Mouse (Mus musculus) ovary, postnatal 36 days (tissue): ENCODE measurements around the gene Ttpal.
"Not testable (repeated sequence)": the region's sequence is repeated elsewhere in the genome, so short reads cannot be mapped to it uniquely, and the experiment has no call there.

Experiments used
- DNase-seq: peaks from one replicate; pipeline ENCODE4 v3.0.0; 2022; ENCODE audit warnings: low spot score, mixed read lengths

Gene Ttpal

DNA sequence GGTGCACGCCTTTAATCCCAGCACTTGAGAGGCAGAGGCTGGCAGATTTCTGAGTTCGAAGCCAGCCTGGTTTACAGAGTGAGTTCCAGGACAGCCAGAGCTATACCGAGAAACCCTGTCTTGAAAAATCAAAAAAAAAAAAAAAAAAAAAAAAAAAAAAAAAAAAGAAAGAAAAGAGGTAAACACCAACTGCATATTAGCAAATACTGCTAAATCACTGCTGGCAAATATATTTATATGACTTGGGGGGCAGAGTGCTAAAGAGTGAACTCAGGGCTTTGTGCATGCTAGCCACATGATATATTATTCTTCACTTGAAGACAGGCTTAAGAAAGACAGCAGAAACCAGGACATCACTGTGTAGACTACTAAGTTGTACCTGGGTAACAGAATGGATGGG lies 19.3 kb downstream of the Ttpal start:
- DNase-seq = not testable (repeated sequence)

DNA sequence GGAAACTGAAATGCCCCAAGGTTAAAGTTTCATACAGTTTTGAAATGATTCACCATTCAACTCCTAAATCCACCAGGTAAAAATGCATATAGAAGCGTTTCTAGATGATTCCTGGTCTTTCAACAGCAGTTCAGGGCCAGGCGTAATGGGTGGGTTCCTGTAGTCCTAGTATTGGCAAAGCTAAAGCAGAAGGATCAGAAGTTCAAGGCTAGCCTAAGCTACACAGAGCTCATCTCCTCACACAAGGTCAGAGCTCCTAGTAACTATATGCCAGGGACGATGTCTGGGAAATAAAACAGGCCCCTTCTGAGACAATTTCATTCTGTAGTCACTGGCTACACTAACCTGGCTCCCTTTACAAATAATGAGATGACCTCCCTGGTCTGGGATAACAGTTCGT lies 29.1 kb downstream of the Ttpal start:
- DNase-seq = no peak

DNA sequence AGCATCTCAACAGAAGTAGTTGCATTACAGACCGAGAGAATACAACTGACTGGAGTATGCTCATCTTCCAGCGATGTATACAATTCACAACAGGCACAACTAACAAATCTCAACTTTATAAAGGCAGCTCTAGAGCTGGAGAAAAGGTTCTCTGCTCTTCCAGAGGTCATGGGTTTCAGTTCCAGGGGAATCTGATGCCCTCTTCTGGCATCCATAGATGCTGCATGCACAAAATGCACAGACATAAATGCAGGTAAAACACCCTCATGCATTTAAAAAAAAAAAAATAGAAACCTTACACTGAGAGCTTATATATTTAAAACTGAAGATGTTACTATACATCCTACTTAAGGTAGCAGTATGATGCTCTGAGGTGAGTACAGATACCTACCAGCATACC lies 29.6 kb downstream of the Ttpal start:
- DNase-seq = no peak

DNA sequence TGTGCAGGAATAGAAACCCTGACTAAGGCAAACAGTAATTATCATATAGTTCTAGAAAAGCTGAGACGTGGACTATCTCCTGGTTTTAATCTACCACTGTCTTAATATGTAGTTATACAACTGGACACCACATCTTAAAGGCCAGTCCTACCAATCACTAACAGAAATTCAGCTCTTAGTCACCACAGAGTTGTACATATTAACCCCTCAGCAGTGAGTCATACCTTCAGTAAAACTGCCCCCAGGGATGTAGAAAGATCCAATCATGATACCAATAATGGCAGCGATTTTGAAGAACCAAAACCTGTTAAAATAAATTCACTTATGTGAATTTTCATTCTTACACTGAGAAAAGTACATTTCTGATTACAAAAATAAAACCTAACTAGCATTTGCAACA lies 32.1 kb downstream of the Ttpal start:
- DNase-seq = no peak

GRCm38 (mm10) chr2:163636057-163636456 lies 33.9 kb downstream of the Ttpal start:
- no peak for DNase-seq

DNA sequence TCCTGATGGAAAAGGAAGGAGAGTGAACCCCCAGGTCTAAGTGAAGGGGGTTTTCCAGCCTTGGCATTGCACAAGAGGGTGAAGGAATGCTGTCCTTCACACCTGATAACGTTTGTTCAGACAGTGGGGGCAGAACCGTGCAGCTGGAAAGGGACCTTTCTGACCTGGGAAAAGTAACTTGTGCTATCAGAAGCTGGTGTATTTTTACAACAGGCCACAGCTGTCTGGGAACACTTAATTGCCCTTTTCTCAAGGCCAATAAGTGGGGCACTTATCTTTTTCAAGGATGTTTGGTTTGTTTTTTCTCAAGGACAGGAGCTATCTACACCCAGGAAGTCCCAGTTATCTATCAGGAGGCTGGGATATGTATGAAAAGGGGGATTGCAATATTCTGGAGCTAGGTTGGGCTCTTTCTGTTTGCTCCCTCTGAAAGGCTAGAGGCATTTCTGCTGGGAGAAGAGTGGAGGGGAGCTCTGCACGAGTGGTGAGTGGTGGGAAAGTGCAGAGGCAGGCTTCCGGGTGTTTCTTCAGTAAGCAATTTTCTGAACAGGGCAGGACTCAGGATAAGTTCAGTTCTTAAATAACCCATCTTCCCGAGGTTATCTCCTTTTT lies 35.6 kb downstream of the Ttpal start:
- DNase-seq = peak; percentile 34

DNA sequence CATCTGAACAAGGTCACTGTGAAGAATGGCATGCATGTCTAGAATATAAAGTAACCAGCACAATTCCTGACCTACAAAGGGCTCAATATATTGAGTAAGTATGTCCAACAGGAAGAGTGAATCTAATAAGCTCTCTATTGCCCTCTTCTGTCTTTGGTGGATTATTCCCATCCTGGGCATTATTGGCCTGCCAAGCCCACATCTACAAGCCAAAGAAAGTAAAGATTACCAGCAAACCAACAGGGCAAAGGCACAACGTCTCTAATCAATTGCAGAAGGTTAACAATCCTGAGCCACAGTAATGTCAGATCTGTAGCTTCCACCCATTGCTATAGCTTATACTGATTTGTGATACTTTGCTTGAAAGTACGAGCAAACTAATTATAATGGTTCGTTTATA lies 38.4 kb downstream of the Ttpal start:
- DNase-seq = no peak

DNA sequence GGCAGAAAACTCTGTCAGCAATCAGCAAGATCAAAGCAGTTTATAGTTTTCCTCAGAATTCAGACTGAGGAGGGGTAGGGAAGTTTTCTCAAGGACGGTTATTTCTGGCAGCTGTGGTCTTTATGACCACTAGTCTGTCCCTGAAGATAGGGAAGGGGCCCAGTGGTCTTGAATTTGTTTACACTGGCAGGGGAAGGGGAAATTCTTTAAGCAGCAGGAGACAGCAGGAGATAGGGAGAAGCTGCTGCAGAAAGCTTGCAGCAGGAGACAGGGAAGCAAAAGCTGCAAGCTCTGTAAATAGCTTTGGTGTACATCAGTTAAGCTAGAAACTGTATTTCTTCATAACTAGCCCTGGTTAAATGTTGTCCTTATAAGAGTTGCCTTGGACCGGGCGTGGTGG lies 39.6 kb downstream of the Ttpal start:
- no peak for DNase-seq

DNA sequence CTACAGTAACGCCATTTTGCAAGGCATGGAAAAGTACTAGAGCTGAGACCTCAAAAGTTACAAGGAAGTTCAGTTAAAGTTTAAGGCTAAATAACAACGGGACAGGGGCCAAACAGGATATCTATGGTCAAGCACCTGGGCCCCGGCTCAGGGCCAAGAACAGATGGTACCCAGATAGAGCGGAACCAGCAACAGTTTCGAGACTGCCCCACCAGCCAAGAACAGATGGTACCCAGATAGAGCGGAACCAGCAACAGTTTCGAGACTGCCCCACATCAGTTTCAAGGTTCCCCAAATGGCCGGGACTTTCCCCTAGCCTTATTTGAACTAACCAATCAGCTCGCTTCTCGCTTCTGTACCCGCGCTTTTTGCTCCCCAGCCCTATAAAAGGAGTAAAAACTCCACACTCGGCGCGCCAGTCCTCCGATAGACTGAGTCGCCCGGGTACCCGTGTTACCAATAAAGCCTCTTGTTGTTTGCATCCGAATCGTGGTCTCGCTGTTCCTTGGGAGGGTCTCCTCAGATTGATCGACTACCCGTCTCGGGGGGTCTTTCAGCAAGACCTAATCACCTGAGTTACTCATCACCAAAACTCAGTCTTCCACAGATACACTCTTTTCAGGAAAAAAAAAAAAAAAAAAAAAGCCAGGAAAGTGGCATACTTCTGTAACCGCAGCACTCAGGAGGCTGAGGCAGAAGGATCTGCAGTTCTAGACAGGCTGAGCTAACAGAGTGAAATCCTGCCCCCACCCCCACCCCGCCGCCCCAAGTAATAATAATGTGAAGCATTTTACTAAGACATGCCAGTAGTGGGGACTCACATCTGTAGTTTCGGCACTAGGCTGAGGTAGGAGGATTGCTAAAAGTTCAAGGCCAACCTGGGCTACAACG lies 40.8 kb downstream of the Ttpal start:
- DNase-seq = no peak

DNA sequence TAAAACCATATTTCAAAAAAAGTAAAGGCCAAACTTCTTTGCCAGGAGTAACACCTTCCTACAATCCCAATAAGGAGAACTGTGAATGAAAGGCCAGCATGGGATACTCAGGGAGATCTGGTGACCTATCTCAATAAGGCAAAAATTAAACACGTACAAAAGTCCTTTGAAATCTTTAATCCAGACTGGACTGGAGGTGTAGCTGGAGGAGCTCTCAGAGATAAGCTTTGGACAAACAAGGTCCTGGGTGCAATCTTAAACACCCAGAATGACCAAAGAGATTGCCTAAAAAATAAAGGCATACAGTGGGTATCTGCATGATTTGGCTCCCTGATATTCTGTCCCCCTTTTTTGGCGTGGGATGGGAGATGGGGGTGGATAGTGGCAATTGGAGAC lies 41.5 kb downstream of the Ttpal start:
- no peak for DNase-seq

DNA sequence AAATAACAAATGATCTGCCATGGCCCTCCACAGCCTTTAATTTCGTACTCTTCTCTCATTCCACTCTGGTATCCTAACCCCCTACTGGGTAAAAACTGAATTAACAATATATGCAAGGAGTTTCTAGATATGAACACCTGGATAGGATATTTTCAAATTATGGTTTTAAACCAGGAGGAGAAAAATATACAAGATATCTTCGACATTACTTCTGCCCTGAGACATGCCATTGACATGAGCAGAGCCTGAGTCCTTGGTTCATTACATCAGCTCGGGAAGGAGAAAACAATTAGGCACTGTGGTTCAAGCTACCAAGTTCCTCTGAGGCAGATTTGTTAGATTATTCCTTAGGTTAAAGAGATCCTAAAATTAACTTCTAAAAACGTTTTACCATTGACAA lies 41.9 kb downstream of the Ttpal start:
- no peak for DNase-seq

DNA sequence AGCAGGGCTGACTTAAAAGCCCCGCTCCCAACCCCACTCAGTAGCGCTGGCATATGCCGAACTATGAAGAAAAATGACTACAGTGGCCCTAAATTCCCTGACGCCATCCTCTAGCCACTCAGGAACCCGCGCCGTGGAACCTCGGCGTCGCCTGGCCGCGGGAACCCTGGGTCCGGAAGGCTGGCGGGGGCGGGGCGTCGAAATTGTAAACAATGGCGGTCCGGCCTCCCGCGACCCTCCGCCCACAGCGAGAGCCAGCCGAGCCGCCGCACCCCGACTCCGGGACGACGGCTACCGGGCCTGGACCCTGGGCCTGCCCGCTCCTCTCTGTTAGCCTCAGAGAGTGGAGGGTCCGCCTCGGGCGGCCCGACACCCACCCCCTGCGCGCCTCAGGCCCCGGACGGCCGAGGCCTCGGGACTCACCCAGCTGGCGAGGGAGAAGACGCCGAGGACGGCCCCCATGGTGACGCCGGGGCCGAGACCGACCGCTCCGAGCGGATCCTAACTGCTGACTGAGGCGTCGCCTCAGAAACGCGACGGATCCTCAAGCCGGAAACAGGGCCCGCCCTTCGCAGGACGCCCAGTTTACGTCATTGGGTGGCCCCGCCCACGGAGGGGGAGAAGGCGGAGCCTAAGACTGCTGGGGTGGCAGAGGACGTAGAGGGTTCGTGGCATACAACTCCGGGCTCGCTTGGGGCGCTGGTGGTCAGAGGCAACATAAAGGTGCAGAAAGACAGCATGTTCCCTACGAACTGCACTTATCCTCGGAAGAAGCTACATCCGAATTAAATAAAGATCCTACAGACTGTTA lies 42.7 kb downstream of the Ttpal start, which contains the start of gene Serinc3:
Gene Serinc3 (minus strand): TSS at position 557 of the 811 bp plus-strand sequence.
- peak; percentile 99 for DNase-seq

- DNase-seq = no peak
These were observed 43.8 kb downstream of the Ttpal start for GRCm38 (mm10) chr2:163645700-163646460.

- no peak for DNase-seq
These were observed 44.5 kb downstream of the Ttpal start for GRCm38 (mm10) chr2:163646461-163647080.

GRCm38 (mm10) chr2:163655699-163656098 lies 53.6 kb downstream of the Ttpal start:
- DNase-seq = not testable (repeated sequence)

- no peak for DNase-seq
These were observed 55.4 kb downstream of the Ttpal start for GRCm38 (mm10) chr2:163657486-163657885.

DNA sequence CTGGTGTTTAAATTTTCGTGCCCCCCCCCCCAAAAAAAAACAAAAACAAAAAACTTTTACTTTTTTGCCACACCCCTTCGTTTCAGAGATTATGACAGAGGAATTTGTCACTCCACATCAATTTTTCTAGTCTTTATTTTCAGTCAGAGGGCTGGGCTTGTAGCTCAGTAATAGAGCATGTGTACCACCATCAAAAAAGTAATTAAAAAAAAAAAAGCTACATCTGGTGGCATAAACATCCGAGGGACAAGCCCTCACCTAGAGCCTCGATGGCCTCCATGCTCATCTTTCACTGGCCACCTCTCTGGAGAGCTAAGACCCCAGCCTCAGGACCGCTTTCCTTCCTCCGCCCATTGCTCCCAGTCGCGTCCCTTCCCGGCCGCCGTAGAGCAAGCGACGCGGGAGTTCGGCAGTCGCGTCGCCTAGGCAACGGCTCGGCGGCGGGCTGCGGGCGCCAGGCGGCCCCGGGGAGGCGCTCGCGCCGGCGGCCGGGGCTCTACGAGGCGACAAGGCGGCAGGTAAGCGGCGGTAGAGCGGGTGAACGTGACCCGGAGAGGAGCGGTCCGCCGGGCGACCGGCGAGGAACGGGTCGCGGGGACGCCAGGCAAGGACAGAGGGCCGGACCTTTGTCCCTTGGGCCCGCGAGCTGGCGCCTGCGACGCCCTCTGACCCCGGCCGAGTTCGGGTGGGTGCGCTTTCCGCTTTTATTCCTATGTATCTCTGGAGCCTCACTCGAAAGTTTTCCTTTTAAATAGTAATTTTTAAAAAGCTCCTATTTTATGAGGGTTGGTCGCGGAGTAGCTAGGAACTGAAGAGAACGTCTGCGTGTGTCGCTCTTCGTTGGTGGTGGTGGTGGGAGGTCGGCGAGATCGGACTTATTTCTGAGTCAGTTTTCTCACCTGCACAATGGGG lies 56.1 kb downstream of the Ttpal start, which contains the start of gene Pkig:
Gene Pkig (plus strand): TSS at position 412 of the 912 bp plus-strand sequence.
- peak; percentile 89 for DNase-seq

DNA sequence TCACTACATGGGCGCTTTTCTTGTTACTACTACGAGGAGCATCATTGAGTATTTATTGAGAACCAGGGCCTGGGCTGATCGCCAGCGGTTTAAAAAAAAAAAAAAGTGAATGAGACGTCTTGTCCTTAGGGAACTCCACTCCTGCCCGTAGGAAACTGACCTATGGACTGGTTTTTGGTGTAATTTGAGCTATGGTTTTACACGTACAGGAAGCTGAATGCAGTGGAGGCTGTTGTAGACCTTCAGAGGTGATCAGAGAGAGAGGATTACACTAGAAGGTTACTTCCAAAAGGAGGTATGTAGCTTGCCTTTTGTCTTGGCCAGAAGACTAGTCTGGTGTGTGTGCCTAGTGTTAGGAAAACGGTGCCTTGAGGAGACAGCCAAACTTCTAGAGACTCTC lies 56.8 kb downstream of the Ttpal start:
- DNase-seq = no peak

- DNase-seq = no peak
These were observed 57.3 kb downstream of the Ttpal start for GRCm38 (mm10) chr2:163659431-163659830.

DNA sequence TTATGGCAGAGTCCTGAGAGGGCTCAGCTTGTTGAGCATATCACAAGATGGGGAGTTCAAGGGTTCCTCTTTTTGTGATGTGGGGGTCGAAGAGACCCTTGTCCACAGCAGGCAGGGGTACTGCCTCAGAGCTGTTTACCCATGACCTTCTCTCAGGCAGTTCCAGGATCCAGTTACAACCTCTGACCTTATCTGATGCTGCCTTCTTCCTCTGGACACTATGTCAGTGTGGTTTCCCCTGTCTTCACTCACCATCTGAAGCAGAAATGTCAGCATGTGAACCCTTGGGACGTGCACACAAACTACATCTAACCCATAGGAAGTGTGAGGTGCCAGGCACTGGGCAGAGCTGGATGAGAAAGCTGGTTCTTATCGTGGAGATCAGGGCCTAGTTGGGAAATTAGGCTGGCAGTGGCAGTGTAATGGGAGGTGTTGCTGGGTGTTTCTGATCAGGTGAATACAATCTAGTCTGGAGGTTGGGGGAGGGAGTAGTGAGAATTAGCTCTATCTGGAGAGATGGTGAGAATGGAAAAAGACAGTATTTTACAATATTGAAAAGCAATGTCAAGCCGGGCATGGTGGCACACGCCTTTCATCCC lies 58.1 kb downstream of the Ttpal start:
- no peak for DNase-seq
